Mouse (Mus musculus) neural tube, embryonic 13.5 days (tissue): Measurements from ENCODE around the gene Sfpq. TPM values are rescaled to one million over a fixed set of nuclear protein-coding genes. Genes with fewer than 3 reads are reported as not detected.

Source experiments
- ATAC-seq: fragments of 200-750 bp; cut with Nextera tagmentation; 2 replicates; pipeline ENCODE4 v1.8.0; 2017; ENCODE audit warnings: low read depth, mild to moderate bottlenecking, moderate TSS enrichment, moderate library complexity
- H3K27ac ChIP-seq: fragments of 300-500 bp; sonication (generic); replicated peaks from 2 replicates; pipeline ENCODE4 v1.5.1; 2015; ENCODE audit warnings: moderate library complexity, mild to moderate bottlenecking, inconsistent platforms
- H3K27me3 ChIP-seq: fragments of 300-500 bp; sonication (generic); 2 replicates; pipeline ENCODE4 v1.6.1; 2015; ENCODE audit warnings: mild to moderate bottlenecking, inconsistent platforms
- H3K36me3 ChIP-seq: fragments of 300-500 bp; sonication (generic); 2 replicates; pipeline ENCODE4 v1.6.1; 2015; ENCODE audit warnings: mild to moderate bottlenecking, inconsistent platforms
- H3K4me1 ChIP-seq: fragments of 300-500 bp; sonication (generic); replicated peaks from 2 replicates; pipeline ENCODE4 v1.6.1; 2015; ENCODE audit warnings: inconsistent platforms
- H3K4me2 ChIP-seq: fragments of 300-500 bp; sonication (generic); 2 replicates; pipeline ENCODE4 v1.6.1; 2015; ENCODE audit warnings: inconsistent platforms, mild to moderate bottlenecking, moderate library complexity
- H3K4me3 ChIP-seq: fragments of 300-500 bp; sonication (generic); 2 replicates; pipeline ENCODE4 v1.5.1; 2015; ENCODE audit warnings: mild to moderate bottlenecking, inconsistent platforms
- H3K9ac ChIP-seq: fragments of 300-500 bp; sonication (generic); 2 replicates; pipeline ENCODE4 v1.6.1; 2015; ENCODE audit warnings: moderate library complexity, mild to moderate bottlenecking, inconsistent platforms
- H3K9me3 ChIP-seq: fragments of 300-500 bp; sonication (generic); 2 replicates; pipeline ENCODE4 v1.6.1; 2016; ENCODE audit warnings: inconsistent platforms
- WGBS: fragments of 180-500 bp; shearing (Covaris S2); methylation state at CpG from one replicate; pipeline ENCODE4 v1.1.7; 2015; 5-methylcytosine and 5-hydroxymethylcytosine counted together
- polyA plus RNA-seq: library from polyadenylated mRNA; unstranded; fragments of >200 nt; fragmentation: Nextera tagmentation; extraction: Ambion mirVana; gene quantifications from 2 replicates; pipeline ENCODE4 v1.2.1, GENCODE M21; 2015

Gene Sfpq
- polyA plus RNA-seq, 1 experiment from 2014 or later = 88.0 TPM

GRCm38 (mm10) chr4:127037908-127038827 is 17.0 kb downstream of the Sfpq start:
- Histone ChIP-seq H3K36me3 (peaks cover 81% of the 10 kb centered on the region), H3K9ac (no peak overlapping the region), H3K27me3 (no peaks in the 10 kb centered on the region), H3K4me1 (peaks cover 9% of the 10 kb centered on the region), H3K4me2 (no peak overlapping the region), H3K9me3 (no peaks in the 10 kb centered on the region), H3K27ac (no peak overlapping the region), H3K4me3 (no peak overlapping the region)
- ATAC-seq = no peak; the same call in 1 of the 2 replicates
- 86% methylated on average over 8 of the region's 8 CpGs for WGBS

- no peak for ATAC-seq
Measured at GRCm38 (mm10) chr4:127038828-127039349, 17.8 kb downstream of the Sfpq start.

GRCm38 (mm10) chr4:127039871-127040483 is 18.9 kb downstream of the Sfpq start:
- H3K4me3 ChIP-seq = no peak overlapping the region
- no peak for ATAC-seq
- no peak overlapping the region for H3K9ac ChIP-seq
- H3K4me1 ChIP-seq = no peaks in the 10 kb centered on the region
- H3K27me3 ChIP-seq = no peaks in the 10 kb centered on the region
- 75% methylated on average over 3 of the region's 3 CpGs for WGBS
- no peak overlapping the region for H3K27ac ChIP-seq
- H3K9me3 ChIP-seq = no peaks in the 10 kb centered on the region
- H3K4me2 ChIP-seq = no peak overlapping the region
- peaks cover 75% of the 10 kb centered on the region for H3K36me3 ChIP-seq

More at GRCm38 (mm10) chr4:127038828-127039349, 17.8 kb downstream of the Sfpq start:
- Histone ChIP-seq H3K27me3 (no peaks in the 10 kb centered on the region), H3K4me1 (peaks cover 5% of the 10 kb centered on the region), H3K4me3 (no peak overlapping the region), H3K27ac (no peak overlapping the region), H3K4me2 (no peak overlapping the region), H3K9me3 (no peaks in the 10 kb centered on the region), H3K36me3 (peaks cover 74% of the 10 kb centered on the region), H3K9ac (no peak overlapping the region)
- WGBS = 95% methylated on average over 3 of the region's 3 CpGs

- Histone ChIP-seq H3K27me3 (no peaks in the 10 kb centered on the region), H3K4me2 (no peak overlapping the region), H3K4me3 (no peak overlapping the region), H3K9me3 (no peaks in the 10 kb centered on the region), H3K9ac (no peak overlapping the region), H3K4me1 (no peaks in the 10 kb centered on the region), H3K36me3 (peaks cover 75% of the 10 kb centered on the region), H3K27ac (no peak overlapping the region)
- WGBS = 92% methylated on average over 4 of the region's 4 CpGs
- no peak for ATAC-seq
Measured at GRCm38 (mm10) chr4:127043540-127043939, 22.4 kb downstream of the Sfpq start.

GRCm38 (mm10) chr4:127051121-127051520 is 30.0 kb downstream of the Sfpq start:
- H3K36me3 ChIP-seq = peaks cover 63% of the 10 kb centered on the region
- no peak overlapping the region for H3K4me3 ChIP-seq
- H3K4me2 ChIP-seq = no peak overlapping the region
- H3K4me1 ChIP-seq = no peaks in the 10 kb centered on the region
- H3K9me3 ChIP-seq = no peaks in the 10 kb centered on the region
- H3K9ac ChIP-seq = no peak overlapping the region
- no peak overlapping the region for H3K27ac ChIP-seq
- WGBS = 91% methylated on average over 8 of the region's 8 CpGs
- ATAC-seq = no peak
- H3K27me3 ChIP-seq = no peaks in the 10 kb centered on the region

- Histone ChIP-seq H3K27ac (no peak overlapping the region), H3K4me2 (no peak overlapping the region), H3K36me3 (peaks cover 58% of the 10 kb centered on the region), H3K27me3 (no peaks in the 10 kb centered on the region), H3K4me3 (no peak overlapping the region), H3K4me1 (no peaks in the 10 kb centered on the region), H3K9me3 (no peaks in the 10 kb centered on the region), H3K9ac (no peak overlapping the region)
- no peak for ATAC-seq
- 93% methylated on average over 5 of the region's 5 CpGs for WGBS
Measured at GRCm38 (mm10) chr4:127053071-127053470, 31.9 kb downstream of the Sfpq start.

- no peaks in the 10 kb centered on the region for H3K9me3 ChIP-seq
- 82% methylated on average over 7 of the region's 7 CpGs for WGBS
- H3K9ac ChIP-seq = no peak overlapping the region
- no peak for ATAC-seq
- H3K4me3 ChIP-seq = no peak overlapping the region
- H3K27me3 ChIP-seq = no peaks in the 10 kb centered on the region
- 0 out of 2 replicates have a peak, but pooled peaks cover under 1% of the 10 kb centered on the region for H3K4me1 ChIP-seq
- H3K27ac ChIP-seq = no peak overlapping the region
- H3K36me3 ChIP-seq = peaks cover 51% of the 10 kb centered on the region
- no peak overlapping the region for H3K4me2 ChIP-seq
Measured at GRCm38 (mm10) chr4:127054522-127055198, 33.5 kb downstream of the Sfpq start.

- peak within 1 kb of the TSS; percentile 20; the same call in 1 of the 2 replicates for H3K27ac ChIP-seq
Measured at GRCm38 (mm10) chr4:127060585-127061290, 39.6 kb downstream of the Sfpq start, which contains the start of gene Zmym1. Zmym1 (minus strand) TSS chr4:127061152.

GRCm38 (mm10) chr4:127064051-127064450 is 42.9 kb downstream of the Sfpq start:
- ATAC-seq = no peak
- H3K27ac ChIP-seq = no peak overlapping the region
- no peaks in the 10 kb centered on the region for H3K27me3 ChIP-seq
- H3K9ac ChIP-seq = no peak overlapping the region
- H3K4me2 ChIP-seq = no peak overlapping the region
- WGBS = 45% methylated on average over 1 of the region's 1 CpGs
- no peaks in the 10 kb centered on the region for H3K36me3 ChIP-seq
- peaks cover 11% of the 10 kb centered on the region for H3K4me1 ChIP-seq
- H3K4me3 ChIP-seq = no peak overlapping the region
- no peaks in the 10 kb centered on the region for H3K9me3 ChIP-seq

More at GRCm38 (mm10) chr4:127060585-127061290, 39.6 kb downstream of the Sfpq start, which contains the start of gene Zmym1:
- H3K4me2 ChIP-seq = peak within 1 kb of the TSS; percentile 78
- WGBS = under 1% methylated on average over 38 of the region's 38 CpGs
- H3K9ac ChIP-seq = peak within 1 kb of the TSS; percentile 77
- ATAC-seq = peak; percentile 94
- H3K4me3 ChIP-seq = peak within 1 kb of the TSS; percentile 70
- H3K9me3 ChIP-seq = no peaks in the 10 kb centered on the region
- H3K36me3 ChIP-seq = peaks cover 20% of the 10 kb centered on the region
- H3K4me1 ChIP-seq = peaks cover 11% of the 10 kb centered on the region
- no peaks in the 10 kb centered on the region for H3K27me3 ChIP-seq

GRCm38 (mm10) chr4:127074915-127075314 is 53.8 kb downstream of the Sfpq start:
- no peak overlapping the region for H3K4me2 ChIP-seq
- H3K36me3 ChIP-seq = no peaks in the 10 kb centered on the region
- H3K9me3 ChIP-seq = no peaks in the 10 kb centered on the region
- H3K4me1 ChIP-seq = peaks cover 22% of the 10 kb centered on the region
- no peak overlapping the region for H3K4me3 ChIP-seq
- 69% methylated on average over 1 of the region's 1 CpGs for WGBS
- no peak overlapping the region for H3K9ac ChIP-seq
- no peak overlapping the region for H3K27ac ChIP-seq
- no peak for ATAC-seq
- no peaks in the 10 kb centered on the region; the same call in 1 of the 2 replicates for H3K27me3 ChIP-seq

- under 1% methylated on average over 46 of the region's 46 CpGs for WGBS
Measured at GRCm38 (mm10) chr4:127076875-127077548, 55.9 kb downstream of the Sfpq start, which contains the start of gene Zmym6. Zmym6 (plus strand) TSS chr4:127077383.

More at GRCm38 (mm10) chr4:127076875-127077548, 55.9 kb downstream of the Sfpq start, which contains the start of gene Zmym6:
- Histone ChIP-seq H3K36me3 (no peaks in the 10 kb centered on the region), H3K9ac (peak within 1 kb of the TSS; percentile 70), H3K9me3 (no peaks in the 10 kb centered on the region), H3K4me1 (peaks cover 22% of the 10 kb centered on the region), H3K4me3 (peak within 1 kb of the TSS; percentile 56), H3K27ac (peak within 1 kb of the TSS; percentile 92), H3K27me3 (no peaks in the 10 kb centered on the region; the same call in 1 of the 2 replicates), H3K4me2 (peak within 1 kb of the TSS; percentile 77)
- ATAC-seq = peak; percentile 99
